Mouse (Mus musculus): ENCODE measurements around the gene Plpp3. TPM values are rescaled to one million over a fixed set of nuclear protein-coding genes. Genes with fewer than 3 reads are reported as not detected.

Plpp3 gene
- polyA plus RNA-seq (2015; fragmentation: Nextera tagmentation; extraction: Ambion mirVana): 143 and 158 TPM in 2 replicates

GRCm38 (mm10) chr4:105157276-105158168 is at the start of gene Plpp3:
Plpp3 (plus strand) TSS chr4:105157347.
- WGBS: under 1% methylated on average over 77 of the region's 77 CpGs

GRCm38 (mm10) chr4:105107943-105108640 is 49.1 kb upstream of the Plpp3 start:
- WGBS: 66% methylated on average over 12 of the region's 12 CpGs
- H3K4me3 ChIP-seq: no peak overlapping the region
- no peak for ATAC-seq (ENCODE audit: low FRiP score, low read depth)
- H3K4me1 ChIP-seq: peaks cover 15% of the 10 kb centered on the region
- H3K9ac ChIP-seq: no peak overlapping the region
- no peak overlapping the region for H3K27ac ChIP-seq
- no peaks in the 10 kb centered on the region for H3K36me3 ChIP-seq
- no peak overlapping the region for H3K4me2 ChIP-seq (replicated peaks)
- peaks cover 19% of the 10 kb centered on the region for H3K27me3 ChIP-seq
- no peaks in the 10 kb centered on the region for H3K9me3 ChIP-seq

More at GRCm38 (mm10) chr4:105157276-105158168, at the start of gene Plpp3:
- Histone ChIP-seq H3K9me3 (no peaks in the 10 kb centered on the region), H3K27ac (peak within 1 kb of the TSS; percentile 99), H3K4me1 (peaks cover 34% of the 10 kb centered on the region), H3K36me3 (peaks cover 15% of the 10 kb centered on the region), H3K4me2 (replicated peaks) (peak within 1 kb of the TSS; percentile 92), H3K27me3 (peaks cover 3% of the 10 kb centered on the region; the same call in 1 of the 2 replicates), H3K9ac (peak within 1 kb of the TSS; percentile 99), H3K4me3 (peak within 1 kb of the TSS; percentile 96)
- ATAC-seq (ENCODE audit: low FRiP score, low read depth): peak; percentile 94

GRCm38 (mm10) chr4:105108641-105109198 is 48.4 kb upstream of the Plpp3 start:
- Histone ChIP-seq H3K36me3 (no peaks in the 10 kb centered on the region), H3K9ac (no peak overlapping the region), H3K27me3 (peaks cover 19% of the 10 kb centered on the region), H3K9me3 (no peaks in the 10 kb centered on the region), H3K4me1 (peaks cover 15% of the 10 kb centered on the region), H3K4me2 (replicated peaks) (peak overlapping the region; percentile 86), H3K27ac (no peak overlapping the region), H3K4me3 (peak overlapping the region; percentile 66)
- ATAC-seq (ENCODE audit: low FRiP score, low read depth): no peak
- 13% methylated on average over 5 of the region's 5 CpGs for WGBS

- Histone ChIP-seq H3K4me3 (peak within 1 kb of the TSS; percentile 66), H3K27me3 (peaks cover 19% of the 10 kb centered on the region), H3K4me2 (replicated peaks) (peak within 1 kb of the TSS; percentile 86), H3K4me1 (peaks cover 15% of the 10 kb centered on the region), H3K27ac (no peak within 1 kb of the TSS), H3K9me3 (no peaks in the 10 kb centered on the region), H3K9ac (peak within 1 kb of the TSS; percentile 78), H3K36me3 (no peaks in the 10 kb centered on the region)
- peak; percentile 88 for ATAC-seq (ENCODE audit: low FRiP score, low read depth)
- under 1% methylated on average over 64 of the region's 80 CpGs for WGBS
Measured at GRCm38 (mm10) chr4:105109199-105109989, 47.8 kb upstream of the Plpp3 start, which contains the start of gene Prkaa2. Prkaa2 (minus strand) TSS chr4:105109890.

GRCm38 (mm10) chr4:105109990-105110683 is 47.0 kb upstream of the Plpp3 start:
- no peak overlapping the region for H3K27ac ChIP-seq
- peak overlapping the region; percentile 78 for H3K9ac ChIP-seq
- peak; percentile 41; the same call in 1 of the 2 replicates for ATAC-seq (ENCODE audit: low FRiP score, low read depth)
- peak overlapping the region; percentile 86 for H3K4me2 ChIP-seq (replicated peaks)
- peak overlapping the region; percentile 66 for H3K4me3 ChIP-seq
- peaks cover 15% of the 10 kb centered on the region for H3K4me1 ChIP-seq
- WGBS: 3% methylated on average over 24 of the region's 24 CpGs
- H3K9me3 ChIP-seq: no peaks in the 10 kb centered on the region
- peaks cover 19% of the 10 kb centered on the region for H3K27me3 ChIP-seq
- H3K36me3 ChIP-seq: no peaks in the 10 kb centered on the region

- no peaks in the 10 kb centered on the region for H3K9me3 ChIP-seq
- WGBS: 55% methylated on average over 4 of the region's 4 CpGs
- no peaks in the 10 kb centered on the region for H3K36me3 ChIP-seq
- H3K9ac ChIP-seq: no peak overlapping the region
- no peak for ATAC-seq (ENCODE audit: low FRiP score, low read depth)
- H3K4me2 ChIP-seq (replicated peaks): peak overlapping the region; percentile 86
- H3K27ac ChIP-seq: no peak overlapping the region
- H3K27me3 ChIP-seq: peaks cover 19% of the 10 kb centered on the region
- peaks cover 15% of the 10 kb centered on the region for H3K4me1 ChIP-seq
- peak overlapping the region; percentile 66; the same call in 1 of the 2 replicates for H3K4me3 ChIP-seq
Measured at GRCm38 (mm10) chr4:105110684-105111035, 46.5 kb upstream of the Plpp3 start.

- no peak overlapping the region for H3K4me3 ChIP-seq
- H3K36me3 ChIP-seq: no peaks in the 10 kb centered on the region
- no peak overlapping the region for H3K4me2 ChIP-seq (replicated peaks)
- no peaks in the 10 kb centered on the region for H3K9me3 ChIP-seq
- H3K27me3 ChIP-seq: peaks cover 19% of the 10 kb centered on the region
- ATAC-seq (ENCODE audit: low FRiP score, low read depth): no peak
- H3K9ac ChIP-seq: no peak overlapping the region
- no peak overlapping the region for H3K27ac ChIP-seq
- peaks cover 15% of the 10 kb centered on the region for H3K4me1 ChIP-seq
- 78% methylated on average over 11 of the region's 11 CpGs for WGBS
Measured at GRCm38 (mm10) chr4:105111770-105112169, 45.4 kb upstream of the Plpp3 start.

- H3K4me3 ChIP-seq: no peak overlapping the region
- H3K9ac ChIP-seq: no peak overlapping the region
- peaks cover 15% of the 10 kb centered on the region for H3K4me1 ChIP-seq
- no peak for ATAC-seq (ENCODE audit: low FRiP score, low read depth)
- WGBS: 76% methylated on average over 5 of the region's 5 CpGs
- H3K36me3 ChIP-seq: no peaks in the 10 kb centered on the region
- no peak overlapping the region for H3K4me2 ChIP-seq (replicated peaks)
- peaks cover 12% of the 10 kb centered on the region for H3K27me3 ChIP-seq
- no peaks in the 10 kb centered on the region for H3K9me3 ChIP-seq
- no peak overlapping the region for H3K27ac ChIP-seq
Measured at GRCm38 (mm10) chr4:105113042-105113441, 44.1 kb upstream of the Plpp3 start.

- Histone ChIP-seq H3K4me2 (replicated peaks) (no peak overlapping the region), H3K36me3 (no peaks in the 10 kb centered on the region), H3K27ac (no peak overlapping the region), H3K9me3 (no peaks in the 10 kb centered on the region), H3K4me1 (peaks cover 12% of the 10 kb centered on the region), H3K9ac (no peak overlapping the region), H3K27me3 (peaks cover 8% of the 10 kb centered on the region), H3K4me3 (no peak overlapping the region)
- no peak for ATAC-seq (ENCODE audit: low FRiP score, low read depth)
- WGBS: 72% methylated on average over 3 of the region's 3 CpGs
Measured at GRCm38 (mm10) chr4:105113468-105113867, 43.7 kb upstream of the Plpp3 start.

- no peak for ATAC-seq (ENCODE audit: low FRiP score, low read depth)
- Histone ChIP-seq H3K9ac (no peak overlapping the region), H3K4me1 (no peaks in the 10 kb centered on the region; the same call in 1 of the 2 replicates), H3K4me2 (replicated peaks) (no peak overlapping the region), H3K9me3 (no peaks in the 10 kb centered on the region), H3K4me3 (no peak overlapping the region), H3K27me3 (no peaks in the 10 kb centered on the region), H3K27ac (no peak overlapping the region), H3K36me3 (no peaks in the 10 kb centered on the region)
- 84% methylated on average over 6 of the region's 6 CpGs for WGBS
Measured at GRCm38 (mm10) chr4:105121081-105121480, 36.1 kb upstream of the Plpp3 start.

- Histone ChIP-seq H3K36me3 (no peaks in the 10 kb centered on the region), H3K9me3 (no peaks in the 10 kb centered on the region), H3K4me3 (no peak overlapping the region), H3K4me2 (replicated peaks) (no peak overlapping the region), H3K9ac (no peak overlapping the region), H3K4me1 (no peaks in the 10 kb centered on the region; the same call in 1 of the 2 replicates), H3K27ac (no peak overlapping the region), H3K27me3 (no peaks in the 10 kb centered on the region)
- no peak for ATAC-seq (ENCODE audit: low FRiP score, low read depth)
- WGBS: 42% methylated on average over 8 of the region's 8 CpGs
Measured at GRCm38 (mm10) chr4:105122429-105122828, 34.7 kb upstream of the Plpp3 start.
